Mouse (Mus musculus): ENCODE measurements at regions not wholly inside any gene's neighbourhood (a gene's known extent, or its start where the extent isn't known, plus 50 kb on each side); places are given as distances from the start of the nearest gene placed in this dataset.

- peak; percentile 28 for DNase-seq (ENCODE audit: low spot score)
Measured at GRCm38 (mm10) chr8:31314692-31315358, 2113.7 kb upstream of the 5930422O12Rik start.

GRCm38 (mm10) chr8:31315359-31315705, 2113.2 kb upstream of the 5930422O12Rik start:
- DNase-seq (ENCODE audit: low spot score): no peak

- no peak for DNase-seq (ENCODE audit: low spot score)
Measured at GRCm38 (mm10) chr8:31333545-31334297, 2094.8 kb upstream of the 5930422O12Rik start.

- DNase-seq (ENCODE audit: low spot score): no peak
Measured at GRCm38 (mm10) chr8:31348504-31348903, 2080.0 kb upstream of the 5930422O12Rik start.

- DNase-seq (ENCODE audit: low spot score): no peak
Measured at GRCm38 (mm10) chr8:31369636-31370035, 2058.9 kb upstream of the 5930422O12Rik start.

- DNase-seq (ENCODE audit: low spot score): no peak
Measured at GRCm38 (mm10) chr8:31370137-31371010, 2058.1 kb upstream of the 5930422O12Rik start.

- DNase-seq (ENCODE audit: low spot score): peak; percentile 13
Measured at GRCm38 (mm10) chr8:31371656-31372055, 2056.9 kb upstream of the 5930422O12Rik start.

- peak; percentile 54 for DNase-seq (ENCODE audit: low spot score)
Measured at GRCm38 (mm10) chr8:31372397-31372796, 2056.1 kb upstream of the 5930422O12Rik start.

GRCm38 (mm10) chr8:31373140-31373787, 2055.2 kb upstream of the 5930422O12Rik start:
- no peak for DNase-seq (ENCODE audit: low spot score)

GRCm38 (mm10) chr8:31377698-31378334, 2050.7 kb upstream of the 5930422O12Rik start:
- DNase-seq (ENCODE audit: low spot score): no peak

GRCm38 (mm10) chr8:31404811-31405210, 2023.7 kb upstream of the 5930422O12Rik start:
- no peak for DNase-seq (ENCODE audit: low spot score)

GRCm38 (mm10) chr8:31422241-31422640, 2006.3 kb upstream of the 5930422O12Rik start:
- DNase-seq (ENCODE audit: low spot score): no peak

- DNase-seq (ENCODE audit: low spot score): no peak
Measured at GRCm38 (mm10) chr8:31427706-31428105, 2000.8 kb upstream of the 5930422O12Rik start.

GRCm38 (mm10) chr8:31436445-31437191, 1991.9 kb upstream of the 5930422O12Rik start:
- no peak for DNase-seq (ENCODE audit: low spot score)

- DNase-seq (ENCODE audit: low spot score): peak; percentile 8
Measured at GRCm38 (mm10) chr8:31444834-31445233, 1983.7 kb upstream of the 5930422O12Rik start.

GRCm38 (mm10) chr8:31447984-31448383, 1980.5 kb upstream of the 5930422O12Rik start:
- DNase-seq (ENCODE audit: low spot score): no peak

- peak; percentile 11 for DNase-seq (ENCODE audit: low spot score)
Measured at GRCm38 (mm10) chr8:31454736-31455391, 1973.6 kb upstream of the 5930422O12Rik start.

- no peak for DNase-seq (ENCODE audit: low spot score)
Measured at GRCm38 (mm10) chr8:31460349-31460748, 1968.2 kb upstream of the 5930422O12Rik start.
